Mouse (Mus musculus): ENCODE results near the gene Cdkn2aip. TPM values are rescaled to one million over a fixed set of nuclear protein-coding genes. Genes with fewer than 3 reads are reported as not detected.

Cdkn2aip gene
- polyA plus RNA-seq, 1 experiment from 2014 or later, result 23.0 TPM

DNA sequence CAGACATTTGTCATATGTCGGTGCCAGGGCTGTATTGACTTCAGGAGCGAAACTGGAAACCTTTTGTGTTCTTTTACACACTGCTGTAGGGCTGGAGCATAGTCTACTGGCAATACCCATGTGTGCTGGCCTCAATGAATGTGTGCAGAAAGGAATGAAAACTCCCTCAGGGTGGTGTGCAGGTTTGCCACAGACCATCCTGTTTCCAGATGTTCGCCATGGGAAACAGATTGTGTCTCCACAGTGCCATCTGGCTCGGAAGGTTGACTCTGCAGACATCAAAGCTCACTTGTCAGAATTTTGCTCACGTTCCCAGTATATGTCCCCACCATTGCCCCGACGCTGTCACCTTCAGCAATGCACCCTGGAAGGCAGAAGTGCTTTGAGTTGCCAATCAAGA, 23.4 kb upstream of the Cdkn2aip start:
- no peak for DNase-seq (ENCODE audit: low spot score)
- no peak overlapping the region for H3K27ac ChIP-seq (ENCODE audit: low read length)
- ATAC-seq, result no peak
- TF ChIP-seq EP300 (IDR thresholded peaks at IDR 0.05), result no peak
- TF ChIP-seq CTCF (IDR thresholded peaks at IDR 0.05), result no peak
- H3K9me3 ChIP-seq (ENCODE audit: low read length), result no peaks in the 10 kb centered on the region
- no peak overlapping the region for H3K4me3 ChIP-seq (ENCODE audit: low read depth, low read length)
- H3K9ac ChIP-seq (replicated peaks; ENCODE audit: low read depth), result no peak overlapping the region
- H3K36me3 ChIP-seq (ENCODE audit: insufficient read depth, low read length), result no peaks in the 10 kb centered on the region
- no peak overlapping the region for H3K4me2 ChIP-seq (replicated peaks; ENCODE audit: low read depth, low read length)
- 53% methylated on average over 7 of the region's 7 CpGs for WGBS
- no peaks in the 10 kb centered on the region for H3K4me1 ChIP-seq (ENCODE audit: insufficient read depth, low read depth, low read length)
- no peaks in the 10 kb centered on the region for H3K27me3 ChIP-seq (replicated peaks; ENCODE audit: insufficient read depth, low read length)

DNA sequence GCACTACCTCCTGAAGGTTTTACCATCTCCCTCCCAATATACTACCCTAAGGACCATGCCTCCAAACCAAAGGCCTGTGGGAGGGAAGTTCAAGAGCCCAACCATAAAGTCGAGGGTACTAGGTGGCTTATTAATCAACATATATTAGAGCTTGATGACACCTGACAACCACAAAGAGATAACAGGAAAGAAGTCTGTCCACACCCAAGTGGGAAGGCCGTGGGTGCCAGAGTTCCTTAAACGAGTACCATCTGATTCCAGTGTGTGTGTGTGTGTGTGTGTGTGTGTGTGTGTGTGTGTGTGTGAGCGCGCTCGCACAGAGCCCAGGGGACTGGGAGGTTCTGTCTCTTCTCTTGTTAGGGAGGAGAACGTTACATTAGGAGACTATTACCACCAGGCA, 15.6 kb upstream of the Cdkn2aip start:
- no peak overlapping the region for H3K4me2 ChIP-seq (replicated peaks; ENCODE audit: low read depth, low read length)
- H3K36me3 ChIP-seq (ENCODE audit: insufficient read depth, low read length), result no peaks in the 10 kb centered on the region
- no peaks in the 10 kb centered on the region for H3K27me3 ChIP-seq (replicated peaks; ENCODE audit: insufficient read depth, low read length)
- ATAC-seq (no peak), DNase-seq (ENCODE audit: low spot score) (no peak)
- no peaks in the 10 kb centered on the region for H3K4me1 ChIP-seq (ENCODE audit: insufficient read depth, low read depth, low read length)
- no peak overlapping the region for H3K4me3 ChIP-seq (ENCODE audit: low read depth, low read length)
- H3K27ac ChIP-seq (ENCODE audit: low read length), result no peak overlapping the region
- TF ChIP-seq CTCF (IDR thresholded peaks at IDR 0.05) (no peak), EP300 (IDR thresholded peaks at IDR 0.05) (no peak)
- WGBS, result 72% methylated on average over 7 of the region's 7 CpGs
- H3K9me3 ChIP-seq (ENCODE audit: low read length), result no peaks in the 10 kb centered on the region
- H3K9ac ChIP-seq (replicated peaks; ENCODE audit: low read depth), result no peak overlapping the region

DNA sequence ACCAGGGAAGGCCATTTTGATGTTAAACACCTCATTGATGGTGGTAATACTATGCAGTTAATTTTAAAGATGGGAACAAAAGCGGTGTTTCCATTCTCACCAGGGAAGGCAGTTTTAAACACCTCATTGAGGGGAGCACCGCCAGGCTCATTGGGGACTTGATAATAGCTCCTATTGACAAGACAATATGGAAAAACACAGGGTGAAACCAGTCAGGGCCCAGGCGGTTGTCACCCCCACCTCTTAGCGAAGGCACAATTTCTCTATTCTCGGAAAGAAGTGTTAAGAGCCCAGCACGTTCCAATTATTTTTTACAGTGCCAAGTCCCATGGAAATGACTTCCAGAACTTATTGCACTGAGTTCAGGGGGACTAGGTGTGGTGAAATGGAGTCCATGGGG, 13.2 kb upstream of the Cdkn2aip start:
- WGBS, result 47% methylated on average over 6 of the region's 6 CpGs
- no peak overlapping the region for H3K27ac ChIP-seq (ENCODE audit: low read length)

DNA sequence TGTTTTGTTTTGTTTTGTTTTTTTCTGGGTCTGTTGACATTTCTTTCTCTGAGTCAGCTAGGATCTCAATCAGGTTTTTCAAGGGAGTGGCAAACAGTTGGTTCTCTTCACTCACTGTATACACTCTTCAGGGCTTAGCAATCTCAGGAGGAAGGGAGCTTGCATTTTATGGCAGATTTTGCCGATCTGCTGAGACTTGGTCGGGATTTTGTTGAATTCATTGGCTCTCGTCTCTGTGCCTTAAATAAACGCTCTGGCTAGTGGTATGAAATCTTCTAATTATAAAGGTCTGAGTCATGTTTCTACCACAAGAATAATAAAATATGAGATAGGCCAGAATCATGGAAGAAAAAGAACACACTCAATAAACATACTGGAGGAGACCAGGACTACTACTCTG, 7.9 kb upstream of the Cdkn2aip start:
- Histone ChIP-seq H3K4me1 (ENCODE audit: insufficient read depth, low read depth, low read length) (no peaks in the 10 kb centered on the region), H3K36me3 (ENCODE audit: insufficient read depth, low read length) (no peaks in the 10 kb centered on the region), H3K4me2 (replicated peaks; ENCODE audit: low read depth, low read length) (no peak overlapping the region), H3K4me3 (ENCODE audit: low read depth, low read length) (no peak overlapping the region), H3K27ac (ENCODE audit: low read length) (no peak overlapping the region), H3K27me3 (replicated peaks; ENCODE audit: insufficient read depth, low read length) (no peaks in the 10 kb centered on the region), H3K9ac (replicated peaks; ENCODE audit: low read depth) (no peak overlapping the region), H3K9me3 (ENCODE audit: low read length) (no peaks in the 10 kb centered on the region)
- 43% methylated on average over 4 of the region's 4 CpGs for WGBS
- TF ChIP-seq EP300 (IDR thresholded peaks at IDR 0.05), result no peak
- ATAC-seq (peak; percentile 30; the same call in 1 of the 2 replicates), DNase-seq (ENCODE audit: low spot score) (peak; percentile 28)

More for the DNA sequence above, 13.2 kb upstream of the Cdkn2aip start:
- DNase-seq (ENCODE audit: low spot score) (no peak), ATAC-seq (no peak)
- no peak overlapping the region for H3K9ac ChIP-seq (replicated peaks; ENCODE audit: low read depth)
- no peak overlapping the region for H3K4me3 ChIP-seq (ENCODE audit: low read depth, low read length)
- H3K36me3 ChIP-seq (ENCODE audit: insufficient read depth, low read length), result no peaks in the 10 kb centered on the region
- H3K4me2 ChIP-seq (replicated peaks; ENCODE audit: low read depth, low read length), result no peak overlapping the region
- TF ChIP-seq EP300 (IDR thresholded peaks at IDR 0.05) (no peak), CTCF (IDR thresholded peaks at IDR 0.05) (no peak)
- H3K9me3 ChIP-seq (ENCODE audit: low read length), result no peaks in the 10 kb centered on the region
- no peaks in the 10 kb centered on the region for H3K4me1 ChIP-seq (ENCODE audit: insufficient read depth, low read depth, low read length)
- no peaks in the 10 kb centered on the region for H3K27me3 ChIP-seq (replicated peaks; ENCODE audit: insufficient read depth, low read length)

DNA sequence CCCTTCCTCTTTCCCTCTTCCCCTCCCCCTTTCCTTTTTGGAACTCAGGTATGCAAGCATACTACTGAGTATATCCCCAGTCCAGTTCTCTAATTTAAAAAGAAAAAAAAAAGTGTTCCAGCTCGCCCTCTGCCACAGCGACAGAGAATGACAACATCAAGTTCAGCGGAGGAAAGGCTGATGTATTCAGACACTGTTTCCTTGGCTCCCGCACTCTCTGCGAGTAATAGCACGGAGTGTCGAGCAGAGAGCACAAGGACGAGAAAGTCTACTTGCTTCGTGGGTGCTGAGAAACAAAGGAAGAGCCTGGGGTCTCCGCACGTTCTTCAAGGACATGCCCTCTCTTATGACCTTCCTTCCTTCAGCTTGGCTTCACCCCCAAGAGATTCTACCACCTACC, 4.9 kb upstream of the Cdkn2aip start:
- no peak overlapping the region for H3K4me3 ChIP-seq (ENCODE audit: low read depth, low read length)
- DNase-seq (ENCODE audit: low spot score) (peak; percentile 54), ATAC-seq (no peak)
- TF ChIP-seq CTCF (IDR thresholded peaks at IDR 0.05), result no peak; the same call in 1 of the 2 replicates
- no peak for TF ChIP-seq EP300 (IDR thresholded peaks at IDR 0.05)
- no peaks in the 10 kb centered on the region for H3K9me3 ChIP-seq (ENCODE audit: low read length)
- H3K27ac ChIP-seq (ENCODE audit: low read length), result no peak overlapping the region
- peaks cover 3% of the 10 kb centered on the region; the same call in 1 of the 2 replicates for H3K4me1 ChIP-seq (ENCODE audit: insufficient read depth, low read depth, low read length)
- H3K27me3 ChIP-seq (replicated peaks; ENCODE audit: insufficient read depth, low read length), result no peaks in the 10 kb centered on the region
- H3K9ac ChIP-seq (replicated peaks; ENCODE audit: low read depth), result no peak overlapping the region
- H3K36me3 ChIP-seq (ENCODE audit: insufficient read depth, low read length), result no peaks in the 10 kb centered on the region
- WGBS, result 19% methylated on average over 11 of the region's 11 CpGs
- H3K4me2 ChIP-seq (replicated peaks; ENCODE audit: low read depth, low read length), result peak overlapping the region; percentile 25; the same call in 1 of the 2 replicates

DNA sequence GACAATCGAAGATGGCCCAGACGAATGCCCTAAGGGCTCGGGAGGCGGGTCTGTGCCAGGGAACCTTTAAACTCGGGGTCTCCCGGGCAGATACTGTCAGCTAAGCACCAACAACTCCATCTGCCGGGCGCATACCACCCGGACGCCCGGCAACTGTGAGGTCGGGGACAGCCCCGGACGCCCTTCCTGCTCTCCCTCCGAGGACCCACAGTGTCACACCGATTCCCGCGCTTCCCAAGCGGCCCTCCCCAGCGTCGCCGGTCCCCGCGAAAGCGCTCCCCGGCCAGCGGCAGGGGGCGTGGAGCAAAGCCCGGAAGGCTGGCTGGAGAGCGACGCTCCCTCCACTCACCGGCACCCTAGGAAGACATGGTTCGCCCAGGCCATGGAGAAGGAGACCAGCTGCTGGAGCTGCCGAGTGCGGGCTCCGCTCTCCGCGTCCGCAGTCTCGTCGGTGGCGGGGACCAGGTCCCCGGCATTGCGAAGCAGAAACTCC, 515 bp downstream of the Cdkn2aip start:
- Histone ChIP-seq H3K9ac (replicated peaks; ENCODE audit: low read depth) (peak overlapping the region; percentile 80), H3K4me2 (replicated peaks; ENCODE audit: low read depth, low read length) (peak overlapping the region; percentile 68), H3K27me3 (replicated peaks; ENCODE audit: insufficient read depth, low read length) (no peaks in the 10 kb centered on the region), H3K4me3 (ENCODE audit: low read depth, low read length) (peak overlapping the region; percentile 80), H3K9me3 (ENCODE audit: low read length) (no peaks in the 10 kb centered on the region), H3K36me3 (ENCODE audit: insufficient read depth, low read length) (peaks cover 9% of the 10 kb centered on the region; the same call in 1 of the 2 replicates), H3K27ac (ENCODE audit: low read length) (peak overlapping the region; percentile 94), H3K4me1 (ENCODE audit: insufficient read depth, low read depth, low read length) (peaks cover 3% of the 10 kb centered on the region; the same call in 1 of the 2 replicates)
- WGBS, result under 1% methylated on average over 36 of the region's 44 CpGs
- peak; percentile 52 for TF ChIP-seq CTCF (IDR thresholded peaks at IDR 0.05)
- TF ChIP-seq EP300 (IDR thresholded peaks at IDR 0.05), result no peak
- DNase-seq (ENCODE audit: low spot score) (peak; percentile 64), ATAC-seq (peak; percentile 36)

DNA sequence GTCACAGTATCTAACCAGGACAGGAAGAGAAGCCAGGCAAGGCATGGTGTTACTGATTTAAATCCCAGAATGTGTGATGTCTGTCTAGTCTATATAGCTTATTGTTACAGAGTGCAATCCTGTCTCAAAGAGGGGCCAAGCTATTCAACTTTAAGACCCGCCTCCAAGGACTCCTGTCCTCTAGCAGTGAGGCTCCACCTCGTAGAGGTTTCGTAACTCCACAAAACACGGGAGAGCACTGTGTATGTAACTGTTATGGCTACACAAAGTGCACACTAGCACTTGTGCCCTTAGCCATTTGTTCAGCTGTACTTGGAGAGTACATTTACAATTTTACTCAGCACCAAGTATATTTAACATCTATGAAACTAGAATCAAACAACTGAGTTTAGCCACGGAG, 5.6 kb downstream of the Cdkn2aip start:
- Histone ChIP-seq H3K9me3 (ENCODE audit: low read length) (no peaks in the 10 kb centered on the region), H3K4me1 (ENCODE audit: insufficient read depth, low read depth, low read length) (no peaks in the 10 kb centered on the region), H3K27ac (ENCODE audit: low read length) (no peak overlapping the region), H3K36me3 (ENCODE audit: insufficient read depth, low read length) (peaks cover 15% of the 10 kb centered on the region; the same call in 1 of the 2 replicates), H3K27me3 (replicated peaks; ENCODE audit: insufficient read depth, low read length) (no peaks in the 10 kb centered on the region), H3K4me3 (ENCODE audit: low read depth, low read length) (no peak overlapping the region), H3K9ac (replicated peaks; ENCODE audit: low read depth) (no peak overlapping the region), H3K4me2 (replicated peaks; ENCODE audit: low read depth, low read length) (no peak overlapping the region)
- DNase-seq (ENCODE audit: low spot score) (peak; percentile 38), ATAC-seq (peak; percentile 74)
- WGBS, result 69% methylated on average over 5 of the region's 5 CpGs
- no peak for TF ChIP-seq CTCF (IDR thresholded peaks at IDR 0.05)
- TF ChIP-seq EP300 (IDR thresholded peaks at IDR 0.05), result no peak

All from lung, postnatal 0 days (tissue).